Mouse (Mus musculus) limb, embryonic 14.5 days (tissue): ENCODE results near the gene Wdr64. TPM values are rescaled to one million over a fixed set of nuclear protein-coding genes. Genes with fewer than 3 reads are reported as not detected.

ENCODE experiments used
- ATAC-seq: fragments of 200-750 bp; cut with Nextera tagmentation; 2 replicates; pipeline ENCODE4 v1.8.0; 2017; ENCODE audit warnings: low read depth, moderate number of reproducible peaks, moderate TSS enrichment; ENCODE audit not compliant: low FRiP score
- DNase-seq: peaks from one replicate; pipeline ENCODE4 v3.0.0-alpha.2; 2015; ENCODE audit warnings: low spot score
- H3K27ac ChIP-seq: fragments of 300-500 bp; sonication (generic); replicated peaks from 2 replicates; pipeline ENCODE4 v1.5.1; 2014; ENCODE audit warnings: low read depth, mild to moderate bottlenecking, low read length, moderate library complexity, mixed read lengths
- H3K27me3 ChIP-seq: fragments of 300-500 bp; sonication (generic); 2 replicates; pipeline ENCODE4 v1.6.1; 2014; ENCODE audit warnings: low read length, mixed read lengths; ENCODE audit not compliant: control insufficient read depth, insufficient read depth
- H3K36me3 ChIP-seq: fragments of 300-500 bp; sonication (generic); 2 replicates; pipeline ENCODE4 v1.6.1; 2014; ENCODE audit warnings: mild to moderate bottlenecking, low read length, moderate library complexity, mixed read lengths; ENCODE audit not compliant: control insufficient read depth, insufficient read depth
- H3K4me1 ChIP-seq: fragments of 300-500 bp; sonication (generic); 2 replicates; pipeline ENCODE4 v1.6.1; 2014; ENCODE audit warnings: antibody characterized with exemption, low read length, mixed read lengths; ENCODE audit not compliant: control insufficient read depth, insufficient read depth
- H3K4me2 ChIP-seq: fragments of 300-500 bp; sonication (generic); replicated peaks from 2 replicates; pipeline ENCODE4 v1.6.1; 2014; ENCODE audit warnings: low read depth, mild to moderate bottlenecking, low read length, moderate library complexity; ENCODE audit not compliant: severe bottlenecking
- H3K4me3 ChIP-seq: fragments of 300-500 bp; sonication (generic); replicated peaks from 2 replicates; pipeline ENCODE4 v1.5.1; 2014; ENCODE audit warnings: low read length
- H3K9ac ChIP-seq: fragments of 300-500 bp; sonication (generic); 2 replicates; pipeline ENCODE4 v1.6.1; 2014; ENCODE audit warnings: mild to moderate bottlenecking, low read depth, low read length, moderate library complexity; ENCODE audit not compliant: severe bottlenecking
- H3K9me3 ChIP-seq: fragments of 300-500 bp; sonication (generic); 2 replicates; pipeline ENCODE4 v1.6.1; 2016; ENCODE audit warnings: low read length; ENCODE audit not compliant: control insufficient read depth
- POLR2A ChIP-seq: fragments of 200-500 bp; IDR thresholded peaks from 2 replicates; pipeline ENCODE4 v1.8.0; 2012; ENCODE audit warnings: inconsistent platforms, mild to moderate bottlenecking, moderate library complexity, borderline replicate concordance; ENCODE audit not compliant: insufficient read depth, insufficient read length; ENCODE audit errors: extremely low read depth
- WGBS: fragments of 180-500 bp; shearing (Covaris S2); extraction: QIAGEN DNeasy Blood & Tissue Kit; methylation state at CpG from one replicate; pipeline ENCODE4 v1.1.7; 2014; 5-methylcytosine and 5-hydroxymethylcytosine counted together
- polyA plus RNA-seq, 2 experiments: library from polyadenylated mRNA; depleted of rRNA in 1 of 2; stranded (reverse) in 1 of 2; unstranded in 1 of 2; fragments of >200 nt; fragmentation: Nextera tagmentation in 1 of 2; extraction: Ambion mirVana in 1 of 2; gene quantifications; 2 replicates each; pipeline versions ENCODE4 v1.2.1 to v1.2.3; 2012 to 2014

Wdr64 gene
- polyA plus RNA-seq, 2 experiments = not detected

GRCm38 (mm10) chr1:175670042-175670441 lies 28.4 kb upstream of the Wdr64 start:
- Histone ChIP-seq H3K36me3 (no peaks in the 10 kb centered on the region), H3K27me3 (no peaks in the 10 kb centered on the region), H3K9me3 (no peaks in the 10 kb centered on the region), H3K4me1 (no peaks in the 10 kb centered on the region), H3K4me2 (no peak overlapping the region), H3K4me3 (no peak overlapping the region), H3K27ac (no peak overlapping the region), H3K9ac (no peak overlapping the region)
- WGBS = 80% methylated on average over 7 of the region's 7 CpGs
- ATAC-seq = no peak
- no peak for TF ChIP-seq POLR2A
- no peak for DNase-seq

- Histone ChIP-seq H3K4me2 (no peak overlapping the region), H3K27me3 (no peaks in the 10 kb centered on the region), H3K4me1 (no peaks in the 10 kb centered on the region), H3K9ac (no peak overlapping the region), H3K27ac (no peak overlapping the region), H3K36me3 (no peaks in the 10 kb centered on the region), H3K9me3 (no peaks in the 10 kb centered on the region), H3K4me3 (no peak overlapping the region)
- WGBS = 32% methylated on average over 1 of the region's 1 CpGs
- ATAC-seq = no peak
- DNase-seq = no peak
- TF ChIP-seq POLR2A = no peak
Observed at GRCm38 (mm10) chr1:175671626-175672025, 26.8 kb upstream of the Wdr64 start.

- Histone ChIP-seq H3K9me3 (no peaks in the 10 kb centered on the region), H3K36me3 (no peaks in the 10 kb centered on the region), H3K27me3 (no peaks in the 10 kb centered on the region), H3K4me3 (no peak overlapping the region), H3K27ac (no peak overlapping the region), H3K4me2 (no peak overlapping the region), H3K4me1 (no peaks in the 10 kb centered on the region), H3K9ac (no peak overlapping the region)
- ATAC-seq = no peak
- TF ChIP-seq POLR2A = no peak
- WGBS = 80% methylated on average over 7 of the region's 7 CpGs
- DNase-seq = no peak
Observed at GRCm38 (mm10) chr1:175673563-175674325, 24.6 kb upstream of the Wdr64 start.

DNA sequence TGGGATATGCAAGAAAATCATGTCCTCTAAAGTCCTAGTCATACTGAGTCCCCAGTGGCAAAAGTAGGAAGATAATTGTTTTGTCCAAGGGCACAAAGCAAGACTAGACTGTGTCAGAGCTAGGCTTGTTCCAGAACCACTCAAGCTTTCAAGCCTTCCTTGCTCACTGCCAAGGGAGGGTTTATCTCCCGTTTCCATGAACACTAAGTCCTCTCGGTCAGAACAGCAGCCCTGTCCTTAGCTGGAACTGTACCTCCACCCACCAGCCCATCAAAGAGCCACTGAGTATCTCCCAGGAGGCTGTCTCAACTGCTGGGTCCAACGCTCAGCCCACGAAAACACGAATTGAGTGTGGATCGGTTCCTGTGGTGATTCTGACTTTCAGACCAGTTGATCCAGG lies 23.3 kb upstream of the Wdr64 start:
- DNase-seq (no peak), ATAC-seq (no peak)
- H3K4me1 ChIP-seq = no peaks in the 10 kb centered on the region
- H3K4me2 ChIP-seq = no peak overlapping the region
- H3K9me3 ChIP-seq = no peaks in the 10 kb centered on the region
- 91% methylated on average over 6 of the region's 6 CpGs for WGBS
- no peak overlapping the region for H3K9ac ChIP-seq
- no peaks in the 10 kb centered on the region for H3K27me3 ChIP-seq
- no peaks in the 10 kb centered on the region for H3K36me3 ChIP-seq
- TF ChIP-seq POLR2A = no peak
- H3K27ac ChIP-seq = no peak overlapping the region
- H3K4me3 ChIP-seq = no peak overlapping the region

GRCm38 (mm10) chr1:175677459-175677858 lies 20.9 kb upstream of the Wdr64 start:
- Histone ChIP-seq H3K27ac (no peak overlapping the region), H3K27me3 (no peaks in the 10 kb centered on the region), H3K9ac (no peak overlapping the region), H3K36me3 (no peaks in the 10 kb centered on the region), H3K4me3 (no peak overlapping the region), H3K4me2 (no peak overlapping the region), H3K9me3 (no peaks in the 10 kb centered on the region), H3K4me1 (no peaks in the 10 kb centered on the region)
- no peak for TF ChIP-seq POLR2A
- WGBS = 85% methylated on average over 6 of the region's 6 CpGs
- DNase-seq (no peak), ATAC-seq (no peak)
